Mouse (Mus musculus): ENCODE measurements around the gene Ddx39.

The Ddx39 gene

GRCm38 (mm10) chr8:83770669-83771068, 55.7 kb downstream of the Ddx39 start:
- DNase-seq (ENCODE audit: low spot score), result no peak

DNA sequence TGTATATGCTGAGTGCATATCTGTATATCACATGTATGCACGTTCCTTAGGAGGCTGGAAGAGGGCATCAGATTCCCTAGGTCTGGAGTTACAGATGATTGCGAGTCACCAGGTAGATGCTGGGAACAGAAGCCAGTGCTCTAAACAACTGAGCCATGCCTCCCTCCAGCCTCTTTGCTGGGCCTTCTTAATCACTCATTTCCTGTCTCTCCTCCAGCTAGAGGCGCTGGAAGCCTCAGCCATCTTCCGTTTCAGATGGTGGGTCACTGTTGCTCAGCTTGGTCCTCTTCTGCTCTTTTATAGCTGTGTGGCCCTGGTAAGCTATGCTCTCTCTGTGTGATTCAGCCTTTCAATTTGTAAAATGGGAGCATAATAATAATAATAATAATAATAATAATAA, 56.8 kb downstream of the Ddx39 start:
- DNase-seq (ENCODE audit: low spot score), result no peak

DNA sequence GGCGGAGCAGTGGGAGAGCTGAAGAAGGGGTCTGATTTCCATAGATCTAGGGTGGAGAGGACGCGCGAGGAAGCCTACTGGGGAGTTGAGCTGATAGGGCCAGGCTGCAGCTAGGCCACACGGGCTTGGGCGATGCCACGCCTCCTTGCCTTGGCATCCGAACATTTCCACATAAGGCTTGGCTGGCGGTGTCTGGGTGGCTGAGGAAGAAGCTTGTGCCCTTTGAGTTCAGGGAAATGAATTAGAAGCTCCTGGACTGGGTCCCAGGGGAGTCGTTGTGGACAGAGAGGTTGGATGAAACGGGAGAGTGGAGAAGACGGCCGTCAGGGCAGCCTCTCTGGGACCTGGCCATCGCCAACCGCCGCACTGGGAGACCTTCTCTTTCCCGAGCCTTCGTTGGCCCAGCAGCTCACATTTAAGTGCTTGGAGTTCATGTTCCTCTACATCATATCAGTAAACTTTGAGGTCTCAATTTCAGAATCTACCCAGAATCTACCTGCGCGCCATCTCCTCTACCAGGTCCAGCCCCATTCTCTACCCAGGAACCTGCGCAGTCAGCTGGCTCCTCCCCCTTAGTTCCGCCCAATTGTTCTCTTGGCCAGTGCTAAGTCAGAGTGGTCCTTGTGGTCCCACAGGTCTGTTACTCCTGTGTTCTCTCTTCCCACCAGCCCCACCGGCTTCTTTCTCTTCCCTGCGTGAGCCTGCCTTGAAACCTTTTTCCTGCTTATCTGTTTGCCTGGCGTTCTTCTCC, 57.9 kb downstream of the Ddx39 start:
- peak; percentile 42 for DNase-seq (ENCODE audit: low spot score)

DNA sequence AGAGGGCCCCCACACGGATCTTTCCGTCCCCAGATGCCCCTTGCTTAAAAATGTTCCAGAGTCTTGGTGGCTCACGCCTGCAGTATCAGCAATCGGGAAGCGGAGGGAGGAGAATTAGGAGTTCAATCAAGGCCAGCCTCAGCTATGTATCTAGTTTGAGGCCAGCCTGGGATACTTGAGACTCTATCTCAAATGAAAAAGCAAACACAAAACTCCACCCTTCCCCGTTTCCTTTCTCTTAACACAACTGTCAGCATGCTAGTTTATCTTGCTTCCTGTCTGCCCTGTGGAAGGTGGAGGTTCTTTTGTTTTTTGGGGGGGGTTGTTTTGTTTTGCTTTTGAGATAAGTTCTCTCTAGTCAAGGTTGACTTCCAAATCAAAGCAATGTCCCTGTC, 58.5 kb downstream of the Ddx39 start:
- DNase-seq (ENCODE audit: low spot score), result no peak

DNA sequence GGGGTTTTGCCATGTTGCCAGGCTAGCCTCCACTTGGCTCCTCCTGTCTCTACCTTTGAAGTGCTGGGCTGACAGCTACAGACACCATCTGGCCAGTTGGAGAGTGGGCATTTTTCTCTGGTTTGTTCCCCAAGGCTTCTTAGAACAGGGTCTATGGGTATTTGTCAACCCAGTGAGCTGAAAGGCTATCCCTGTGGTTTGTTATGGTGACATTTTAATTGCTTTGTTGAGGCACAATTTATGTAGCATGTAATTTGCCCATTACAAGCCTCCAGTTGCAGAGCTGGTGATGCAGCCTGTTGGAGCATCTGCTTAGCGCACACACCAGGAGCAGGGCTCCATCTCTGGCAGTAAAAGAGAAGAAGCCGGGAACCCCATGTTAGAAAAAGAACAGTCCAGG, 59.2 kb downstream of the Ddx39 start:
- DNase-seq (ENCODE audit: low spot score), result no peak
